Mouse (Mus musculus): ENCODE results near the gene Iqgap2.

DNA sequence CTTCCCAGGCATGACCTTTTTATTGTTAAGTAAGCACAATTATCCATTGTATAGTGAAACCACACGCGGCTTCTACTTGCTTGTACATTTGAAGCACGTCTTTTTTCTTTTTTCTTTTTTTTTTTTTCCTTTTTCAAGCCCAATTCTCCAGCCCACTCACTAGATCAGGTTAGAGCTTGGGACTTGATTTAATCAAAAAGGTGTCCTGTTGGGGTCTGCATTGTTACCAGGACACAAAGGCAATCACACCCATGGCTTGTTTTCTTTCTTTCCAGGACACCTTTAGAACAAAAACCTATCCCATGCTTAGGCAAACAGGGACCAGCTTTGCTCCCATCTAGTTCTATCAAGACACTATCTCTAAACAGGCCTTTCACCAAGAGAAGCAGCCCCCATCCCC is 59.0 kb downstream of the Iqgap2 start:
- TF ChIP-seq CTCF (IDR thresholded peaks at IDR 0.05; ENCODE audit: low read depth) (no peak), EP300 (optimal IDR thresholded peaks at IDR 0.05) (no peak)
